Mouse (Mus musculus) E14TG2a.4 (cell line): ENCODE data around the gene Podxl2.

ENCODE experiments used
- CTCF ChIP-seq: conservative IDR thresholded peaks from 2 replicates; pipeline ENCODE4 v1.5.1; 2014; ENCODE audit warnings: low read length
- NANOG ChIP-seq: IDR thresholded peaks from 2 replicates; pipeline ENCODE4 v1.6.1; 2014; ENCODE audit warnings: borderline replicate concordance, low read length, mixed read lengths
- POU5F1 ChIP-seq: IDR thresholded peaks from 2 replicates; pipeline ENCODE4 v1.6.1; 2014; ENCODE audit warnings: low read length, borderline replicate concordance

DNA sequence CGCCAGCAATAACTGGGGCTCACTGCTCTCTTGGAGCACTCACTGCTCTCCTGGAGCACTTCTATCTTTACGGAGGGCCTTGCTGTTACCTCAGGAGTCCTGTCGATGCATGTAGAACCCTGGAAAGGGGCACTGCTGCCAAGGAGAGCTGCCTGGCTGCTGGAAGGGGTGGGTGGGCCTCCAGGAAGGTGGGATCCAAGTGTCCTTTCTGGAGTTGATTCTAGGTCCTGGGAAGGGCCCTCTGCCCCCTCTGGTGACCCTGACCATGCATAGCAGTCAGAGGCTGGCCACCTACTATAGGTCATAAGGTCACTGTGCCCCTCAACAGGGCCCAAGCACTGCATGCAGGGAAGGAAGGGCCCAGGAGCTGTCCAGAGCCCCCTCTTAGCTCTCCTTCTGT lies 47.9 kb downstream of the Podxl2 start:
- no peak for TF ChIP-seq CTCF
- no peak for TF ChIP-seq NANOG
- no peak for TF ChIP-seq POU5F1
